Mouse (Mus musculus): Measurements from ENCODE around the gene Kcnq5.

DNA sequence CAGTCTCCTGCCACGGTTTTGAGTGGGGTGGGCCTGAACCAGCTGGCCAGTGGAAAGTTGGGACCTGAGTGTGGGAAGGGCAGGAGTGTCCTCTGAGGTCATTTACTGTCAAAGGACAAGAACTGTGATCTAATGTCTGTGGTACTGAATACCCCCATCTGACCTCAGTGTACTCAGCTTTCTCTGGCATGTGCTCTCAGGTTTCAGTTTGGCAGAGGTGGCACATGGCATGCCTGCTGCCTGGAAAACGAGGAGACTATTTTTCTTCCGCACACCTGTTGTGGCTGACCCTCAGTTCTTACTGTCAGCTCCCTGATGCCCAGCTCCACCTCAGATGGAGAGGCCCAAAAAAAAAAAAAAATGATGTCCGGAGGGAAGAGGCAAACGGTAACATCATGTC, 475.5 kb downstream of the Kcnq5 start:
- TF ChIP-seq GATA1 (IDR thresholded peaks at IDR 0.05; ENCODE audit: low read length) (no peak), TAL1 (IDR thresholded peaks at IDR 0.05; ENCODE audit: low read length) (no peak)

All from erythroblast, embryonic 14.5 days (primary cell).